Mouse (Mus musculus): ENCODE data around the gene Epn1.

Gene Epn1

GRCm38 (mm10) chr7:5092381-5092780 is 12.3 kb downstream of the Epn1 start:
- no peak for DNase-seq (ENCODE audit: low read depth, low spot score)

- DNase-seq (ENCODE audit: low read depth, low spot score) = no peak
Observed at GRCm38 (mm10) chr7:5092831-5093510, 12.9 kb downstream of the Epn1 start.

- DNase-seq (ENCODE audit: low read depth, low spot score) = no peak
Observed at GRCm38 (mm10) chr7:5098769-5099168, 18.7 kb downstream of the Epn1 start.

GRCm38 (mm10) chr7:5099796-5100195 is 19.8 kb downstream of the Epn1 start:
- DNase-seq (ENCODE audit: low read depth, low spot score) = no peak

- DNase-seq (ENCODE audit: low read depth, low spot score) = no peak
Observed at GRCm38 (mm10) chr7:5101066-5101663, 21.1 kb downstream of the Epn1 start.

- no peak for DNase-seq (ENCODE audit: low read depth, low spot score)
Observed at GRCm38 (mm10) chr7:5102564-5102963, 22.5 kb downstream of the Epn1 start.

GRCm38 (mm10) chr7:5108272-5108671 is 28.2 kb downstream of the Epn1 start:
- DNase-seq (ENCODE audit: low read depth, low spot score) = no peak

- no peak for DNase-seq (ENCODE audit: low read depth, low spot score)
Observed at GRCm38 (mm10) chr7:5109301-5109700, 29.3 kb downstream of the Epn1 start.

GRCm38 (mm10) chr7:5112701-5113100 is 32.7 kb downstream of the Epn1 start:
- no peak for DNase-seq (ENCODE audit: low read depth, low spot score)

GRCm38 (mm10) chr7:5116850-5117249 is 36.8 kb downstream of the Epn1 start, which contains the start of gene Rfpl4:
TSS of gene Rfpl4 (minus strand) at chr7:5116950.
- DNase-seq (ENCODE audit: low read depth, low spot score) = no peak

GRCm38 (mm10) chr7:5125078-5125477 is 45.0 kb downstream of the Epn1 start:
- DNase-seq (ENCODE audit: low read depth, low spot score) = no peak

GRCm38 (mm10) chr7:5125549-5126406 is 45.7 kb downstream of the Epn1 start, which contains the start of gene Rasl2-9:
TSS of gene Rasl2-9 (minus strand) at chr7:5125950.
- no peak for DNase-seq (ENCODE audit: low read depth, low spot score)
